Mouse (Mus musculus) cerebellum, postnatal 10 days (tissue): ENCODE results near the gene Pprc1.

Experiments
- DNase-seq, 2 experiments: peaks; one replicate each; pipeline ENCODE4 v3.0.0; 2021; ENCODE audit warnings: mixed read lengths in 2 of 2

Pprc1 gene

DNA sequence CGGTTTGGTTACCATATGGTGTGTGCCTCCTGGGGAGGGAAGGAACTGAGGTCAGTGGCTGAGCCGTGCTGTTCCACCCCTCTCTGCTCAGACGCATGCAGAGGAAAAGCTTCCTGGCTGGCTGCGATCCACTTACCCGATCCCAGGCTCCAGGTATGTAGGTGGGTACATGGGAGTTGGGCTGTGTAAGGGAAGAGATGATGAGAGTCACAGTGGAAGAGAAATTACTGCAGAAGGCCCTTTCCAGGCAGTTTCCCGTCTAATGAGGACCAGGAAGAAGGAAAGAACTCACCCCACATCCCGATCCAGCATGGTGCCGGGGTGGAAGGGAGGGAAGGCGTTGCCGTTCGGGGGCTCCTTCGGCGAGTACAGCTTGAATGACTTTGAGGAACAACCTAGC lies 8.7 kb upstream of the Pprc1 start:
- DNase-seq = no peak

GRCm38 (mm10) chr19:46036477-46037242 lies 8.0 kb upstream of the Pprc1 start:
- peak; percentile 53 to 63 for DNase-seq

GRCm38 (mm10) chr19:46037243-46037924 lies 7.3 kb upstream of the Pprc1 start:
- DNase-seq = no peak

DNA sequence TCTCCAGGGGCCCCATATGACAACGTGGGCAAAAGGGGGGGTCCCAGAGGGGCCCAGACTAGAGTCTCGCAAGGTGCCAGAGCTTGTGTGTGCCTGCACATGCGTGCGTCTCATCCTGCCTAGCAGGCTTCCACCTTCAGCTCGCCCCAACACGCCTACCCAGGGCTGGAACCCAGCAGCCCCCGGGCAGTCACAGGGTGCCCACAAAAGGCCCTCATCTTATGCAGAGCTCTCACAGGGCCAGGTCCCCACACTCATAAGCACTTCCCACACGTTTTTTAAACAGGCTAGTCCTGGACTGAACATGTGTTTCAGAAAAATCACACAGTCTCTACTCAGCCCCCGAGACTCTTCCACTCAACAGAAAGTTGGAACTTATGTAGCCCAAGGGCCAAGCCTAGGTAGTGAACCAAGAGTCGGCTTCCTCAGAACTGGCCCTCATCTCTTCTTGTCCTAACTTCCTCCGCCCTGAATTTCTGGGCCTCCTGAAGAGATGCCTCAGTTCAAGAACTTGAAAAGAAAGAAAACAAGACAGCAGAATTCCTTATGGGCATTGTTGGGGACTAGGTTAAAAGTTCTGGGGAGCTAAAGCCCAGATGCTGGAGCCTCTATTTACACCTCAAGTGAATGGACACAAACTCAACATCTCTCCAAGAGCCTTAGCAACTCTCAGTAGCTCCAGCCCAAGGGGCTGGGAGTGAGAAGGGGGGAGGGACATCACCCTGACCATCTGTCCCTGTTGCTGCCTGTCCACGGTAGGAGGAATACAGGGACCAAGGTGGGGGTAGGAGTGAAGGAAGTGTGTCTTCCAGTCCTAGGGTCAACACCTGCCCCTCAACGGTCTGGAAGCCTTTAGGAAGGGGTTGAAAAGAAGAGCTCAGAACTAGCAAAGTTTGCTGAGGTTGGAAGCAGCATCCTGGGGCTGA lies 6.5 kb upstream of the Pprc1 start:
- peak; percentile 44 to 60 for DNase-seq

DNA sequence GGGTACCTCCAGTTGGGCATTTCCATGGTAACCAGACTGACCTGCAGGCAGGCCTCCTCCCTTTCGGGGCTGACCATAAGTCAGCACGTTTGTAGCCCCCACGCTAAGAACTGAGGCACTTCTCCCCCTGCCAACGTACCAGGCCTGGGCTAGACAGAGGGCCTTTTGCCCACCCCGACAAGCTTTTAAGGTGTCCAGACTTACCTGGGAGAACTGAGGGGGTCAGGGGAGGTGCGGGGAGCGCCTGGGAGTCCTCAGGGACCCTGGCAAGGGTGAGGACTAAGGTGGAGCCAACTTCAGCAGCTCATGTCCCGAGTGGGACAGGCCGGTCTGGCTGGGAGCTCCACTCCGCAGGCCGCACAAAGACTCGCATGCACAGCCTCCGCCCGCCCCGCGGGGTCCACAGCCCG lies 5.8 kb upstream of the Pprc1 start:
- peak in 1 of 2 experiments; percentile 49 for DNase-seq

DNA sequence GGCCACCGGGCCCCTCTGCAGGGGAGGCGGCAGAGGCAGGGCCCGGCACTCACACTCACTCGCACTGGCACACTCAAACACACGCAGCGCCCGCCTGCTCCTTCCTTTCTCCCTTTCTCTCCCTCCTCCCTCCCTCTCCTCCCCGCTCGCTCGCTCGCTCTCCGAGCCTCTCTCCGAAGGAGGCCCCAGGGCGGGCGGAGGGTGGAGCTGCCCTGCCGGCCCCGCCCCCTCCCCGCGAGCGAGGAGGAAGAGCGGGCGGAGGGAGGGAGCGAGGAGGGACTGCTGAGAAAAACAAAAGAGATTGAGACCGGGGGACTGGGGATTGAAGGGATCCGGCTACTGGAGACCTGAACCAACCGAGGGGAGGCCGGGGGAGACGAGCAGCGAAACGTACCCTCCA lies 5.2 kb upstream of the Pprc1 start:
- DNase-seq = peak; percentile 93 to 97

GRCm38 (mm10) chr19:46040149-46040902 lies 4.4 kb upstream of the Pprc1 start:
- DNase-seq = no peak

DNA sequence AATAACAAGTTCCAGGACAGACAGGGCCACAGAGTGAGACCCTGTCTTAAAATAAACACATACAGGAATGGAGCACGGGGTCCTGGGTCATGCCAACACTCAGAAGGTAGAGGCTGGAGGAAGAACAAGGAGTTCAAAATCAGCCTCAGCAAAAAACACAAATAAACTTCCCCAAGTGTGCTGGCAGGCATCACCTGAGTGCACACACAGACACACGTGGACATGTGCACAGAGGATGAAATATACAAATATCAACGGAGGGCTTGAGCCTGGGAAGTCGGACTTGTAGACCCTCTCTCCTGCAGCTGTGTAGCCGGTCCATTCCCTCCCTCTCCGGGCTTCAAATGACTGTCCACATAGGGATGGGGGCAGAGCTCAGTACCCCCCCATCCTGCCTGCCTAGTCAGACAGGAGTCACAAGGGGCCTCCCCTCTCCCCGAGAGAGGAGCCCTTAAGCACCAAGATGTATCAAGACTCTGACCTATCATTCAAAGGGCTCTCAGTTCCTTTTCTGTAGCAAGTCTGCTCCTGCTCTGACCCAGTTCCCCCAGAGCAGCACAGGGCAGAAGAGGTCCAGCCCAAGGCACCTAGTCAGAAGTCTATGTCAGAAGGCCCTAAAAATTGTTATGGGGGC lies 3.3 kb upstream of the Pprc1 start:
- DNase-seq = peak in 1 of 2 experiments; percentile 30

DNA sequence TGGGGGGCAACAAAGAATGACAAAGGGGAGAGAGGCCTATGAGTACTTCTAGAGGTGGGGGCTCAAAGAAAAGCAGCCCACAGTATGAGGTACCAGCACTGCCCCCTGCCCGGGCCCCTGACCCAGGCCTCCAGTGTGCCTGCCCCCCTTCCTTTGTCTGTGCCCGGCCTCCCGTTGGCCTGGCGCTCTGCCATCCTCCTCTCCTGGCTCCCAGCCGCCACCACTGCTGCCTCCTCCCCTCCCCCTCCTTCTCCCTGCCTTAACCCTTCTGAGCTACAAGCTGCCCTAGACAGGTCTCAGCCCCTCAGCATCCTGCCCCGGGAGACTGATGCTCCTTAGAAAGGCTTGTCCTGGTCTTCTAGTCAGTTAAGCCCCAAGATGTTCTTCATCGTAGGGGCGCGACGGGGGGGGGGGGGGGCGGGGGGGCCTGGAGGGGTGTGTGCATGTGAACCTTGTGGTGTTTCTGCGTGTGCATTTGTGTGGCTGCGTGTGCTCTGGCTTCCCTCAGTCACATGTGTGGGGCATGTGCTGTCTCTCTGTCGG lies 2.7 kb upstream of the Pprc1 start:
- peak; percentile 95 for DNase-seq

DNA sequence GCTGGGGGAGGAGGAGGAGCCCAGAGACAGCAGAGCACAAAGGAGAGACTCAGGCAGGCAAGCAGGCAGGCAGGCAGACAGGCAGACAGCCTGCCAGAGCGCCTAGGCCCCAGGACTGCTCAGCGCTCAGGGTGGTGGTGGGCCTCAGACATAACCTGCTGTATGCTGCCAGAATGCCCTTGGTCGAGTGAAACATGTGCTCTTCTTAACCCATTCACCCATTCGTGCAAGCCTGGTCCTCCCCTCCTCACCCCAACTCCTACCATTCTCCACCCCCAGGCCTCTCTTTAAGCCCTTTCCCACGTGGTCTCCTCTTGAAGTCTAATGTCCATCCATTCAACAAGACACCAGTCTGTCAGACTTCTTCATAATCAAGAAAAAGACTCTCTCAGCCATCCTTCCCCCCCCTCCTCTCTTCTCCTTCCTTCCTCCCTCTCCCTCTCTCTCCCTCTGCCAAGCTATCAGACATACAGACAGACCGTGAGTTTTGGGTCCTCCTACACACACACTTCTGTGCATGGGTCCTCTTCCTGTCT lies 2.1 kb upstream of the Pprc1 start:
- DNase-seq = peak; percentile 51 to 59

DNA sequence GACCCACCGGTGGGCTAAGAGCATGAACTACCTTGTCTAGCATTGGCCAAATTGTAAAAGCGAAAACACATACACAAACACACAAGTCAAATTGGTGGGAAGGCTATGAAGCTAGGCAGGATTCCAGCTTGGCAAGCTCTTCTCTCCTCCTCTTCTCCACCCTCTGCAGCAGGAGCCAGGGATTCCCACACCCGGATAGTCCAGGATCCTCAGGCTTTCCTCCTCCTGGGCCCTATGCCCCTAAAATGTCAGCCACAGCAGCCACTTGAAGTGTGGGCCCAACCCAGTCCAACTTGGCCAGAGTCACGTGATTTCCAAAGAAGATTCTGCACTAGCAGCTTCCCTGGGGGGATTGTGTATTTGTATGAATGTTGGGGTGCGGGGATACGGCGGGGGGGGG lies 1.3 kb upstream of the Pprc1 start:
- peak; percentile 64 to 66 for DNase-seq

GRCm38 (mm10) chr19:46044993-46045695 lies 458 bp downstream of the Pprc1 start, which contains the start of gene Ldb1:
Ldb1 (minus strand) TSS chr19:46045214.
- DNase-seq = peak; percentile 90 to 92

DNA sequence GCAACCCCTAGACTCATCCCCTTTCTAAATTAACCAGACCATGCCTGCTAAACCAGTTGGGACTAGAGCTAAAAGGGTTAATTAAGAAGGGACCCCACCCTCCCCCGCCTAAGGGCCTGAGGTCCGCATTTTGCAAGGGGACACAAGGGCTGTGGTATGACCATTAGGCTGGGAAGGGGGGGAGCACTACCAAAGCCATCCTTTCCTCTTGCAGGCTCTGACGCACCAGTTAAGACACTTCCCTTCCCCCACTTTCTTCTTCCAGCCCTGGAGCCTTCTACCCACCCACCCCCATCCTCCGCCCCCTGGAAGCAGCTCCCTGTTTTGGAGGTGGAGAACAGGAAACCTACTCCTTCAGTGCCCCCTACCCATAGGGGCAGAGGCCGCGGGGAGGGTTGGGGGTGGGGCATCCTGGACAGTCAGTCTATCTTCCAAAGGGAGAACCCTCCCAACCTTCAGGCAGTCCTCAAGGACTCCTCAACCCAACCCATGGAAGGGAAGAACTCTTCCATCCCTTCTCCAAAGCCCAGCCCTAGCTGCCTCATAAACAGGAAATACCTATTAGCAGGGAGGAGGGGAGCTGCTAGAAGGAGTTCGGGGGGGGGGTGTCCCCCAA lies 1.1 kb downstream of the Pprc1 start:
- DNase-seq = peak; percentile 70 to 75

- DNase-seq = peak in 1 of 2 experiments; percentile 34
Measured at GRCm38 (mm10) chr19:46046621-46047025, 1.9 kb downstream of the Pprc1 start.

GRCm38 (mm10) chr19:46047426-46047825 lies 2.7 kb downstream of the Pprc1 start:
- DNase-seq = no peak

DNA sequence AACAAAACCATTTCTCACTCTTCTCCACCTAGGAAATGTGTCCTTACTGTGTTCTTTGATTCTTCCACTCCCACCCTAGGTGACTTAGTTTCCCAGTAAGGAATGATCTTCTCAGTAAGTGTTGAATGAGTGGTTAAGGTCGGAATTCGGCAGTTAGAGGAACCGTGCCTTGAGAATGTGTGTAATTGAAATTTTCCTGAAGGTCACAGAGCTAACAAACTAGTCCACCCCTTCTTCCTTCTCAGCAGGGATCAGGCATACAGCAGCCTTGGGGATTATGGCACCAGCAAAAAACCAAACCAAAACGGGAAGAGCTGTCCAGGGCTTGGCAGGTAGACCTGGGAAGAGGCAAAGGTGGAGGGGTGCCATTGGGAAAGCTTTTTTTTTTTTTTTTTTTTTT lies 4.4 kb downstream of the Pprc1 start:
- no peak for DNase-seq

DNA sequence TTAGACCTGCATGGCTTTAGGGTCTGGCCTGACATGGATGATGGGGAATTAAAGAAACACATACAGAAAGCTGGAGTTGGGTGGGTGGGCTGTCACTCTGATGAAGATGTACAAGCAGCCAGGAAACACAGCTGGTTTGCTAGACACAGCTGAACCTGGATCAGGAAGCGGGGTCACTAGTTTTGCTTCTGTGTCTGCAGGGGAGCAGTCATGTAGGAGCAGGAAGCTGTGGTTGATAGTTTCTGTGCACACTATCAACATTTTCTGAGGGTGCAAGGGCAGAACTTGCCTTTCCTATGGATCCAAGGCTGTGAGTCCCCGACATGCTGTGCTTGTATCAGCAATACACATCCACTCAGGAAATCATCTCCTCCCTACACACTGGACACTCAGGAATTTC lies 5.8 kb downstream of the Pprc1 start:
- no peak for DNase-seq

GRCm38 (mm10) chr19:46055752-46056387 lies 11.2 kb downstream of the Pprc1 start:
- no peak for DNase-seq

DNA sequence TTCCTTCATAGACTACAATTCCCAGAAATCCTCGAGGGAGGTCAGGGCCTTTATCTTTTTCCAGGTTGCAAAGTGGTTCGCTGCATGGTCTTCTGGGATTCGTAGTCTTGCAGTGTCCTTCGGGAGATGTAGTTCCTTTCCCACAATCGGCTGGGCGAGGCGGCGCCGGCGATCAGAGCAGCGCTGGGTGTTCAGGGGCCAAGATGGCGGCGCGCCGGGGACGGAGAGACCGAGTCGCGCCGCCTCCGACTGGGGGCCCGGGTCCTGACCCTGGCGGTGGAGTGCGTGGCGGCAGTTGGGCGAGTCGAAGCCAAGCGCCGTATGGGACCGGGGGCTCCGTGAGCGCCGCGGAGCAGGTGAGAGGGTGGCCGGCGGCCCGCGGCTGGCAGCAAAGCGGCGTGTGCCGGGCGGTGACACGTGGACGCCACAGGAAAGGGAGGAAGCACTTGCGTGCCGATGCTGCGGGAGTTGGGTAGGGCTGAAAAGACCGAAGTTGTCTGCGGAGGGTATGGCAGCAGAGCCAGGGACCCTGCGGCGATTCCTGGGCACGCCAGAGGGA lies 11.8 kb downstream of the Pprc1 start:
- peak; percentile 94 to 96 for DNase-seq
